Mouse (Mus musculus): Measurements from ENCODE around the gene Socs4.

The Socs4 gene

DNA sequence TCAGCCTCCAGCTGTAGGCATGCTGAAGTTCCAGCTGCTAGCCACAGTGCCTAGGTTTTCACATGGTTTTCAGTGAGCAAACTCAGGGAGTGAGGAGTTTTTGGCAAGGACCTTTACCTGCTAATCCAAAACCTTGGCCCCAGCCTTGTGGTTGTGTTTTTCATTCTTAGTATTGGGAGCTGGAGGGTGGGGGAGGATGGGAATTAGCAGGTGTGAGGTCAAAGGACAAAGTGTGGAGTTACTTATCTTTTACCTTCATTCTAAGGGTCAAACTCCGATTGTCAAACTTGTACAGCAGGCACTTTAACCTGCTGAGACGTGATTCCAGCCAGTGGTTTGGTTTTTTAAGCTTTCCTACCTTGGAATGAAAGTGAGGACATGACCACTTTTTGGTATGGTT, 19.5 kb downstream of the Socs4 start:
- TF ChIP-seq CTCF (conservative IDR thresholded peaks at IDR 0.05; ENCODE audit: low read length) = no peak
- TF ChIP-seq POU5F1 (IDR thresholded peaks at IDR 0.05; ENCODE audit: borderline replicate concordance, low read length) = no peak
- TF ChIP-seq NANOG (IDR thresholded peaks at IDR 0.05; ENCODE audit: borderline replicate concordance, low read length) = no peak
- peaks cover 41% of the 10 kb centered on the region for H3K4me1 ChIP-seq (replicated peaks; ENCODE audit: low read depth, low read length)
- peaks cover 19% of the 10 kb centered on the region for H3K36me3 ChIP-seq (ENCODE audit: insufficient read depth, low read length)

DNA sequence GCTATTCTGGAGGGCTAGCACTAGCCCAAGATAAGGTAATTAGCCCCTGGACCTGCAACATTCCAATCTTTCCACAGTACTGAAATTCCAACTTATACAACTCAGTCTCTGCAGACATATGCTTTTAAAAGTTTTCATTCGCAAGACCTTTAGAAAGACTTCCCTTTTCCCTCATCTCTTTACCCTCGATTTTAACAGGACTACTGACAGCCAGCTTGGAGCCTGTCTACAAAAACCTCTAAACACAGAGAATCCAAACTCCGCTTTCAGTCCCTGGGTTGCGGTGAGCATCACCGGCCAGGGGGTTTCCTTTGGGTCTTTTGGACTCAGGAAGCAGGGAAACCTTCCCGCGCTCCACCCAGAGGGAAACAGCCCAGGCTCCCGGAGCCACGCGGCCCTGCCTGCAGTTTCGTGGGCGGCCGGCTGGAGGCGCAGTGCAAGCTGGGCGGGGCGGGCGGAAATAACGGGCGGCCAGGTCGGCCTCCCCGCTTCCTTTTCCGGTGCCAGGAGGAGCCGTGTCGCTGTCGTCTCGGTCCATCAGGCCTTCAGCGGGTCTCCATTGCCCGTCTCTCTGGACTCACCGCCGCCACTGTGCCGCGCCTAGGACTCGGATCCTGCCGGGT, 21.2 kb downstream of the Socs4 start, which contains the start of gene Mapk1ip1l:
Gene Mapk1ip1l (plus strand): TSS at position 482 of the 623 bp plus-strand sequence.
- peaks cover 49% of the 10 kb centered on the region for H3K4me1 ChIP-seq (replicated peaks; ENCODE audit: low read depth, low read length)
- no peaks in the 10 kb centered on the region for H3K27me3 ChIP-seq (ENCODE audit: insufficient read depth, low read length)
- TF ChIP-seq CTCF (conservative IDR thresholded peaks at IDR 0.05; ENCODE audit: low read length) (peak; percentile 37; the same call in 1 of the 2 replicates), POU5F1 (IDR thresholded peaks at IDR 0.05; ENCODE audit: borderline replicate concordance, low read length) (no peak), NANOG (IDR thresholded peaks at IDR 0.05; ENCODE audit: borderline replicate concordance, low read length) (no peak)

More for the DNA sequence above, 19.5 kb downstream of the Socs4 start:
- no peaks in the 10 kb centered on the region for H3K27me3 ChIP-seq (ENCODE audit: insufficient read depth, low read length)
- no peaks in the 10 kb centered on the region for H3K9me3 ChIP-seq (ENCODE audit: low read length)
- no peak overlapping the region for H3K4me3 ChIP-seq (replicated peaks; ENCODE audit: low read length)

DNA sequence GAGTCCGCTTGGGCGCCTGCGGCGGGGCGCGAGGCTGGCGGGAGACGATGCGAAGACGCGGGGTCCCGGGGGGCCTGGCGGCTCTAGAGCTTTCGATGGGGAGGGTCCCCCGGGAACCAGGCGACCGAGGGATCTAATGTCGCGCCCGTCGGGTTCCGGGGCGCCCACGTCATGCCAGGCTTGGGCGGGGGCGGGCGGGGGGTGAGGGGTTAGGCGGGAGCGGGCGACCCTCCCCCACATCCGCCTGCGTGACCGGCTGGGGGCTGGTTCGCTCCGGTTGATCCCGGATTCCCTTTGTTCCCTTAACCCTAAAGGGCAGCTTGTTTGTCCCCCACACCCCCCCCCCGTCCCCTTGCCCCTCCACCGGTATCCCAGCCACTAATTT, 21.7 kb downstream of the Socs4 start:
- no peak for TF ChIP-seq POU5F1 (IDR thresholded peaks at IDR 0.05; ENCODE audit: borderline replicate concordance, low read length)
- no peak for TF ChIP-seq NANOG (IDR thresholded peaks at IDR 0.05; ENCODE audit: borderline replicate concordance, low read length)
- TF ChIP-seq CTCF (conservative IDR thresholded peaks at IDR 0.05; ENCODE audit: low read length) = no peak
- Histone ChIP-seq H3K4me3 (replicated peaks; ENCODE audit: low read length) (peak overlapping the region; percentile 95), H3K36me3 (ENCODE audit: insufficient read depth, low read length) (peaks cover 30% of the 10 kb centered on the region), H3K9me3 (ENCODE audit: low read length) (no peaks in the 10 kb centered on the region), H3K27me3 (ENCODE audit: insufficient read depth, low read length) (no peaks in the 10 kb centered on the region), H3K4me1 (replicated peaks; ENCODE audit: low read depth, low read length) (peaks cover 54% of the 10 kb centered on the region)

More for the DNA sequence above, 21.2 kb downstream of the Socs4 start, which contains the start of gene Mapk1ip1l:
- Histone ChIP-seq H3K9me3 (ENCODE audit: low read length) (no peaks in the 10 kb centered on the region), H3K36me3 (ENCODE audit: insufficient read depth, low read length) (peaks cover 25% of the 10 kb centered on the region), H3K4me3 (replicated peaks; ENCODE audit: low read length) (peak within 1 kb of the TSS; percentile 95)

DNA sequence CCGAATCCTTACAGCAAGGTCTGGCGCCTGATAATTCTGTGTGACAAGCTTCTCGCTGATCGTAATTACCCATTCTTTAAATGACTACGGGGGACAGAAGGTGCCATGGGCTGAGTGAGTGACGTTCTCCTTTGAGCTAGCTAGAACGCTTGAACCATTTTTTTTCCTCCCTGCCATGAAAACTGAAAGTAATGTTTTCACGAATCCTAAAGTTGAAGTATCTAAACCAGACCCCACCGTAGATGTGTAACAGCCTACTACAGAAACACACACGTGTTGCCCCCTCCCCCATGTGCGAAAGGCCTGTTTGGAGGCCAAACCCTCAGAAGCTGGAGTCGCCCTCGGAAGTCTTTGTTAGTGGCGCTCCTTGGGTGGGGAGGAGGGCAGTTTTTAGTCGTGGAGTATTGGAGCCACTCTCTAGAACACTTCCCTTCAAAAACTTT, 22.1 kb downstream of the Socs4 start:
- Histone ChIP-seq H3K9me3 (ENCODE audit: low read length) (no peaks in the 10 kb centered on the region), H3K4me3 (replicated peaks; ENCODE audit: low read length) (peak overlapping the region; percentile 95), H3K4me1 (replicated peaks; ENCODE audit: low read depth, low read length) (peaks cover 58% of the 10 kb centered on the region), H3K36me3 (ENCODE audit: insufficient read depth, low read length) (peaks cover 35% of the 10 kb centered on the region), H3K27me3 (ENCODE audit: insufficient read depth, low read length) (no peaks in the 10 kb centered on the region)
- no peak for TF ChIP-seq NANOG (IDR thresholded peaks at IDR 0.05; ENCODE audit: borderline replicate concordance, low read length)
- no peak for TF ChIP-seq POU5F1 (IDR thresholded peaks at IDR 0.05; ENCODE audit: borderline replicate concordance, low read length)
- no peak for TF ChIP-seq CTCF (conservative IDR thresholded peaks at IDR 0.05; ENCODE audit: low read length)

DNA sequence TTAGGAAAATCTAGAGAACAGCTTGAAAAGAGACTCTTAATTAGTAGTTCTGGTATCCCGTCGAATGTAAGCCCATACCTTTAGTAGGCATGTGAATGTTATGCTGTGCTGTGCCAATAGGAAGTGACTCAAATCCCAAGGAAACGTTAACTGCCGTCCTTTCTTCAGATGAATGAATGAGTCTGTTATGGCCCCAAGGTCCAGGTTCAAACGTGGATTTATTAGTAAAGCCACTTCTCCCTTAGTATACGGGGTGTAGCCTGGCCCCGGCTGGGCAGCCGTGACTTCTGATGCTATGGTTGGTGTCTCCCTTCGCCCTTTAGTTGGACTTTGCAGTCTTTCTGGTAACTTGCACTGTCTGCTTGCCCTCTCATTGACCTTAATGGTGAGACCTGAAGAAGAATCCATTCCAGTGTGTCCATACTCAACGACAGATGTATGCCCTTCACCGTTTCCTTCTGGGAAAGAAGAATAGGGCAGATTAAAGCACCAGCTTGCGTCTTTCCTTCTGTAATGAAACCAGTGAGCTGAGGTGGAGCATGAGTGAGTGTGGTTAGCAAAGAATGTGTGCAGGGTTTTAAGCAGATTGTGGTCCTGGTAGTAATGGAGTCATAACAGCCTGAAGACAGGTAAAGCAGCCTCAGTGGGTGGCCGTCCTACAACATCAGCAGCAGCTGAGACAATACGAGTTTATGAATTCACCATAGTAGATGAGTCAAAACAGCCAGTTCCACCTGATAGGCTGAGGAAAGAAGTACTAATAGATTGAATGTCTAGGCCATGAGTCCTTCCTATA, 26.4 kb downstream of the Socs4 start:
- H3K27me3 ChIP-seq (ENCODE audit: insufficient read depth, low read length) = no peaks in the 10 kb centered on the region
- no peaks in the 10 kb centered on the region for H3K9me3 ChIP-seq (ENCODE audit: low read length)
- H3K4me3 ChIP-seq (replicated peaks; ENCODE audit: low read length) = peak overlapping the region; percentile 17; the same call in 1 of the 2 replicates
- peaks cover 67% of the 10 kb centered on the region for H3K36me3 ChIP-seq (ENCODE audit: insufficient read depth, low read length)
- TF ChIP-seq CTCF (conservative IDR thresholded peaks at IDR 0.05; ENCODE audit: low read length) = no peak
- TF ChIP-seq POU5F1 (IDR thresholded peaks at IDR 0.05; ENCODE audit: borderline replicate concordance, low read length) = no peak
- TF ChIP-seq NANOG (IDR thresholded peaks at IDR 0.05; ENCODE audit: borderline replicate concordance, low read length) = no peak
- H3K4me1 ChIP-seq (replicated peaks; ENCODE audit: low read depth, low read length) = peaks cover 73% of the 10 kb centered on the region

DNA sequence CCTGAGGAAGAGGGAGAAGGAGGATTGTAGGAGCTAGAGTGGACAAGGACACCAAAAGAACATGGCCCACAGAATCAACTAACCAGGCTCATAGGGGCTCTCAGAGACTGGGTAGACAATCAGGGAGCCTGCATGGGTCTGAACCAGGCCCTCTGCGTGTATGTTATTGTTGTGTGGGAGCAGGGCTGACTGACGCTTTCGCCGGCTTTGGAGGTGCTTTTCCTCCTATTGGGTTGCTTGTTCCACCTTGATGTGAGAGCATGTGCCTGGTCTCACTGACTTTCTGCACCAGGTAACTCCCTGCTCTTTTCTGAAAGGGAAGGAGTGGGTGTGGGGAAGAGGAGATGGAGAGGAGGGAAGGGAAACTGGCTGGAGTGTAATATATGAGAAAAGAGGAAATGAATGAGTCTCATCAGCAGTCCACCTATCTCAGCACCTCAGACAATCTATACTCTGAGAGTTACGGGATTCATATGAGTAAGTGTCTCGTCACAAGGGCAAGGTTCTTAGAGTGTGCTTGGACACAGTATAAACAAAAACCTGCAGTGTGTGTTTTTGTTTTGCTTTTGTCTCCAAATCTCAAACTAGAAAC, 28.2 kb downstream of the Socs4 start:
- Histone ChIP-seq H3K36me3 (ENCODE audit: insufficient read depth, low read length) (peaks cover 74% of the 10 kb centered on the region), H3K4me3 (replicated peaks; ENCODE audit: low read length) (no peak overlapping the region; the same call in 1 of the 2 replicates), H3K4me1 (replicated peaks; ENCODE audit: low read depth, low read length) (peaks cover 80% of the 10 kb centered on the region), H3K27me3 (ENCODE audit: insufficient read depth, low read length) (no peaks in the 10 kb centered on the region), H3K9me3 (ENCODE audit: low read length) (no peaks in the 10 kb centered on the region)
- no peak for TF ChIP-seq POU5F1 (IDR thresholded peaks at IDR 0.05; ENCODE audit: borderline replicate concordance, low read length)
- no peak for TF ChIP-seq CTCF (conservative IDR thresholded peaks at IDR 0.05; ENCODE audit: low read length)
- TF ChIP-seq NANOG (IDR thresholded peaks at IDR 0.05; ENCODE audit: borderline replicate concordance, low read length) = no peak

DNA sequence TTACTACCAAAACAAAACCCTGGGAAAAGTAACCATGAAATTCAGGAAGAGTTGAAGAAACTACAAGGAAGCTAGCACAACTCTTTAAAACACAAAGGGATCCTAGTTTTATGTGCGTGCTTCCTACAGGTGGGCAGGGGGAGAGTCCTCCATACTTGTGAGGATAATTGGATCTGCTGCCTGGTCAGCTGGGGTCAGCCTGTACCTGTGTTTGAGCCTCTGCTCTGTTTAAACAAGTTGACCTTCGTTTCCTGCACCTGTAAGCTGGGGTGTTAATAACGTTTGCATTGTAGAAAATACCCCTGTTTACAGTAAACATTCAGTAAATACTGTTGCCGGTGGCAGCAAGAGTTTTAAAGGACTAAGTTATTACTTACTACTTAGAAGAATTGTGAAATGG, 29.2 kb downstream of the Socs4 start:
- Histone ChIP-seq H3K4me1 (replicated peaks; ENCODE audit: low read depth, low read length) (peaks cover 80% of the 10 kb centered on the region), H3K9me3 (ENCODE audit: low read length) (no peaks in the 10 kb centered on the region), H3K4me3 (replicated peaks; ENCODE audit: low read length) (peak overlapping the region; percentile 23; the same call in 1 of the 2 replicates), H3K36me3 (ENCODE audit: insufficient read depth, low read length) (peaks cover 74% of the 10 kb centered on the region), H3K27me3 (ENCODE audit: insufficient read depth, low read length) (no peaks in the 10 kb centered on the region)
- TF ChIP-seq NANOG (IDR thresholded peaks at IDR 0.05; ENCODE audit: borderline replicate concordance, low read length) (no peak), CTCF (conservative IDR thresholded peaks at IDR 0.05; ENCODE audit: low read length) (no peak), POU5F1 (IDR thresholded peaks at IDR 0.05; ENCODE audit: borderline replicate concordance, low read length) (no peak)

DNA sequence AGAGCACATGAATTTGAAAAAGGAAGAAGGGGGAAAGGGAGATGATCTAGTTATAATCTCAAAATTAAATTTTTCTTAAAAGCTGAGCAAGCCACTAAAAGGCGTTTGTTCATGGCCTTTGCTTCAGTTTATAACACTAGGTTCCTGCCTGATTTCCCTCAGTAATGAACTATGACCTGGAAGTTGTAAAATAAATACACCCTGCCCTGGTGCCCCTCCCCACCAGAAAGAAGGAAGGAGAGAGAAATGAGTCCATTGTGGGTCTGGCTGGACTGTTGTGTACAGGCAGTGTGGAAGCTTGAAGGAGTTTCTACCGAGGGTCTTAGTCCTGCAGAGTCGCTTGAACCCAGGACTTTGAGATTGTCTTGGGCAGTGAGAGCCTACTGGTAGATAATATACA, 30.9 kb downstream of the Socs4 start:
- TF ChIP-seq CTCF (conservative IDR thresholded peaks at IDR 0.05; ENCODE audit: low read length) (no peak), NANOG (IDR thresholded peaks at IDR 0.05; ENCODE audit: borderline replicate concordance, low read length) (no peak), POU5F1 (IDR thresholded peaks at IDR 0.05; ENCODE audit: borderline replicate concordance, low read length) (no peak)
- Histone ChIP-seq H3K9me3 (ENCODE audit: low read length) (no peaks in the 10 kb centered on the region), H3K36me3 (ENCODE audit: insufficient read depth, low read length) (peaks cover 83% of the 10 kb centered on the region), H3K27me3 (ENCODE audit: insufficient read depth, low read length) (no peaks in the 10 kb centered on the region), H3K4me3 (replicated peaks; ENCODE audit: low read length) (no peak overlapping the region), H3K4me1 (replicated peaks; ENCODE audit: low read depth, low read length) (peaks cover 74% of the 10 kb centered on the region)
